Mouse (Mus musculus) hindbrain, embryonic 14.5 days (tissue): ENCODE measurements around the gene Map3k6. TPM values are rescaled to one million over a fixed set of nuclear protein-coding genes. Genes with fewer than 3 reads are reported as not detected.

Source experiments
- ATAC-seq: fragments of 200-750 bp; cut with Nextera tagmentation; 2 replicates; pipeline ENCODE4 v1.8.0; 2017; ENCODE audit warnings: moderate number of reproducible peaks, mild to moderate bottlenecking, moderate TSS enrichment, moderate library complexity; ENCODE audit not compliant: low FRiP score
- DNase-seq: peaks from one replicate; pipeline ENCODE4 v3.0.0-alpha.2; 2015; ENCODE audit warnings: low spot score
- H3K27ac ChIP-seq: fragments of 300-500 bp; sonication (generic); 2 replicates; pipeline ENCODE4 v1.5.1; 2014; ENCODE audit warnings: mild to moderate bottlenecking, moderate library complexity
- H3K27me3 ChIP-seq: fragments of 300-500 bp; sonication (generic); 2 replicates; pipeline ENCODE4 v1.6.1; 2014; ENCODE audit warnings: mild to moderate bottlenecking, low read length, mixed read lengths; ENCODE audit not compliant: control insufficient read depth, insufficient read depth
- H3K36me3 ChIP-seq: fragments of 300-500 bp; sonication (generic); replicated peaks from 2 replicates; pipeline ENCODE4 v1.6.1; 2014; ENCODE audit not compliant: control insufficient read depth, insufficient read depth
- H3K4me1 ChIP-seq: fragments of 300-500 bp; sonication (generic); replicated peaks from 2 replicates; pipeline ENCODE4 v1.6.1; 2014; ENCODE audit warnings: antibody characterized with exemption, low read length, mixed read lengths; ENCODE audit not compliant: control insufficient read depth, insufficient read depth
- H3K4me2 ChIP-seq: fragments of 300-500 bp; sonication (generic); replicated peaks from 2 replicates; pipeline ENCODE4 v1.6.1; 2014; ENCODE audit warnings: mild to moderate bottlenecking, moderate library complexity
- H3K4me3 ChIP-seq: fragments of 300-500 bp; sonication (generic); replicated peaks from 2 replicates; pipeline ENCODE4 v1.5.1; 2014; ENCODE audit warnings: mild to moderate bottlenecking, low read length
- H3K9ac ChIP-seq: fragments of 300-500 bp; sonication (generic); 2 replicates; pipeline ENCODE4 v1.6.1; 2014
- H3K9me3 ChIP-seq: fragments of 300-500 bp; sonication (generic); 2 replicates; pipeline ENCODE4 v1.6.1; 2016; ENCODE audit warnings: low read length; ENCODE audit not compliant: control insufficient read depth
- WGBS: fragments of 180-500 bp; shearing (Covaris S2); extraction: QIAGEN DNeasy Blood & Tissue Kit; methylation state at CpG from one replicate; pipeline ENCODE4 v1.1.7; 2014; 5-methylcytosine and 5-hydroxymethylcytosine counted together
- microRNA-seq: library from miRNA; unstranded; fragments of <30 nt; microRNA quantifications from one replicate; pipeline ENCODE4, GENCODE M21; 2016
- polyA plus RNA-seq: library from polyadenylated mRNA; unstranded; fragments of >200 nt; fragmentation: Nextera tagmentation; extraction: Ambion mirVana; gene quantifications from 2 replicates; pipeline ENCODE4 v1.2.1, GENCODE M21; 2014

The Map3k6 gene
- polyA plus RNA-seq, 1 experiment from 2014 or later = 1.7 TPM

GRCm38 (mm10) chr4:133294084-133294483 lies 53.5 kb downstream of the Map3k6 start:
- Histone ChIP-seq H3K9ac (no peak overlapping the region), H3K4me1 (peaks cover 22% of the 10 kb centered on the region), H3K36me3 (peaks cover 24% of the 10 kb centered on the region), H3K27me3 (no peaks in the 10 kb centered on the region), H3K4me2 (no peak overlapping the region), H3K4me3 (no peak overlapping the region), H3K9me3 (no peaks in the 10 kb centered on the region), H3K27ac (no peak overlapping the region)
- 31% methylated on average over 11 of the region's 11 CpGs for WGBS
- DNase-seq (no peak), ATAC-seq (no peak)

DNA sequence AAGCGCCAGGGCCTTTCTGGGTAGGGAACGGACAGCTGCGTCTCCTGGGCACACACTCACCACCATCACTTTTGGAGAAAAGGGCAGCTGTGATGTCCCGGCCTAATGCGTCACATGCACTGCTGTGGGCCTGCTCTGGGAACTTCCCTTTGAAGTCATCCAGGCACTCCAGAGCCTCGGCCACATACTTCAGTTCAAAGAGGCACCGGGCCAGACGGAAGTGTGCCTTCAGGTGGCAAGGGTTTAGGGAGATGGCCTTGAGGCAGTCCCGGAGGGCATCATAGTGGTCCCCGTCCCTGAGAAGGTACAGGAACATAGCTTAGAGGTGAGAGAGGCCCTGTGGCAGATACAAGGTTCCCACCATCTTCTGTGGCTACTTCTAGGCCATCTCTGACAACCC lies 56.7 kb downstream of the Map3k6 start:
- Histone ChIP-seq H3K27me3 (no peaks in the 10 kb centered on the region), H3K4me1 (peaks cover 22% of the 10 kb centered on the region), H3K9ac (peak overlapping the region; percentile 14; the same call in 1 of the 2 replicates), H3K4me3 (no peak overlapping the region), H3K9me3 (no peaks in the 10 kb centered on the region), H3K36me3 (peaks cover 37% of the 10 kb centered on the region), H3K27ac (no peak overlapping the region), H3K4me2 (no peak overlapping the region)
- ATAC-seq = no peak
- WGBS = 72% methylated on average over 10 of the region's 10 CpGs
- no peak for DNase-seq

- H3K4me3 ChIP-seq = no peak overlapping the region
- ATAC-seq (peak; percentile 84), DNase-seq (peak; percentile 91)
- WGBS = 3% methylated on average over 5 of the region's 5 CpGs
- H3K4me2 ChIP-seq = no peak overlapping the region
- peaks cover 22% of the 10 kb centered on the region for H3K4me1 ChIP-seq
- peak overlapping the region; percentile 68 for H3K27ac ChIP-seq
- H3K9me3 ChIP-seq = no peaks in the 10 kb centered on the region
- no peaks in the 10 kb centered on the region for H3K27me3 ChIP-seq
- H3K9ac ChIP-seq = peak overlapping the region; percentile 14; the same call in 1 of the 2 replicates
- H3K36me3 ChIP-seq = peaks cover 38% of the 10 kb centered on the region
Observed at GRCm38 (mm10) chr4:133297801-133298238, 57.2 kb downstream of the Map3k6 start.

DNA sequence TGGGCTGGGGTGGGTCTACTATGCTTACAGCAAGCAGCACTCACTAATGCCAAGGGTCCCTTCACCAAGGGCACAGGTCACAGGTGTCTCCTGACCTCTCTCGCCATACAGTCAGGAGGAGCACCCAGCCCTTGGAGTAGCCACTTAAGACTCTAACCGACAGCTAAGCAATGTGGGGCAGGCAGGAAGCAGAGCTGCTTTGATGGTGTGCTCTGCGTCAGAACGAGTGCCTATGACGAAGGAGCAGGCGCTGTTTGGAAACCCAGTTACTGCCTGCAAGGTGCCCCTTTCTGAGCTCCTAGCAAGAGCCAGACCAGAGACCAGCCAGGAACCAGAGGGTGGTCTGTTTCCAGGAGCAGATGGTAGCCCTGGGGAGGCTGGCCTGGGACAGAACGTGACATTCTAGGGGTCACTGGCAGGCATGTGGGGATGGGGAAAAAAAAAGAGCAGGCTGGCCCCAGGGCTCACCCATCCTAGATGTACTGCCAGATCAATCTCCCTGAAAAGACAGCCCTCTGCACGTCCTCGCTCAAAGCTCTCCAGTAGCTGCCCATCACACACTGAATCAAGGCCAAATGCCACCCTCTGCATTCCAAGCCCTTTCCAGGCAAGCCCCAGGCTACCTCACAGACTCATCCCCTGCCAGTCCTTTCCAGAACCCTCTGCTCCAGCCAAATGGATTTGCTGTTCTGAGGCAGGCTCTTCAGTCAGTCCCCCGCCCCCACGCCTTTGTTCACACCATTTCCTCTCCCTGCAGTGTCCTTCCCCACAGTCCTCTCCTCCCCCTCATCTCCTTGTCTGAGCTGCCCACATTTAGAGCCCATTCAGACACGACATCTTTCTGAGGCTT lies 58.1 kb downstream of the Map3k6 start:
- peak overlapping the region; percentile 68 for H3K27ac ChIP-seq
- 29% methylated on average over 12 of the region's 12 CpGs for WGBS
- peak overlapping the region; percentile 24; the same call in 1 of the 2 replicates for H3K9ac ChIP-seq
- H3K4me1 ChIP-seq = peaks cover 13% of the 10 kb centered on the region
- peak; percentile 34 for ATAC-seq
- no peak overlapping the region for H3K4me2 ChIP-seq
- H3K9me3 ChIP-seq = no peaks in the 10 kb centered on the region
- peaks cover 47% of the 10 kb centered on the region for H3K36me3 ChIP-seq
- H3K27me3 ChIP-seq = no peaks in the 10 kb centered on the region
- no peak overlapping the region for H3K4me3 ChIP-seq
- DNase-seq = peak; percentile 54

DNA sequence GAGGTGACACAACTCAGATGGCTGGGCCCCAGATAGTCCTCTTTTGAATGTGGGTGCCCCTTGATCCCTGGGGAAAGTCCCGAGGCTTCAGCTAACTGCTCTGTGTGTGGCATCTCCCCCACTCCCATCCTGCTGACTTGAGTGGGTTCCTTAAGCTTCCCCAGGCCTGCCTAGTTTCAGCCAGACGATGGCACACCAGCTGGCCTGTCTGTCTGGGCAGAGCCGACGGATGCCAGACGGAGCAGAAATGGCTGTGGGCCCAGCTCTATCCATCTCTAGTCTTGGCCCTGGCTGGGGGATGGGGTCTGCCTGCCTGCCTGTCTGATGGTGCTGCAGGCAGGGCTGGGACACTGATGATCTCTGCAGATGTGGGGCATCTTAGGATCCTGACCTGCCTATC lies 59.1 kb downstream of the Map3k6 start:
- DNase-seq = no peak
- Histone ChIP-seq H3K9me3 (no peaks in the 10 kb centered on the region), H3K36me3 (peaks cover 50% of the 10 kb centered on the region), H3K4me1 (peaks cover 13% of the 10 kb centered on the region), H3K27ac (peak overlapping the region; percentile 68), H3K4me2 (no peak overlapping the region), H3K9ac (no peak overlapping the region), H3K27me3 (no peaks in the 10 kb centered on the region), H3K4me3 (no peak overlapping the region)
- 51% methylated on average over 5 of the region's 5 CpGs for WGBS
- peak; percentile 19; the same call in 1 of the 2 replicates for ATAC-seq

DNA sequence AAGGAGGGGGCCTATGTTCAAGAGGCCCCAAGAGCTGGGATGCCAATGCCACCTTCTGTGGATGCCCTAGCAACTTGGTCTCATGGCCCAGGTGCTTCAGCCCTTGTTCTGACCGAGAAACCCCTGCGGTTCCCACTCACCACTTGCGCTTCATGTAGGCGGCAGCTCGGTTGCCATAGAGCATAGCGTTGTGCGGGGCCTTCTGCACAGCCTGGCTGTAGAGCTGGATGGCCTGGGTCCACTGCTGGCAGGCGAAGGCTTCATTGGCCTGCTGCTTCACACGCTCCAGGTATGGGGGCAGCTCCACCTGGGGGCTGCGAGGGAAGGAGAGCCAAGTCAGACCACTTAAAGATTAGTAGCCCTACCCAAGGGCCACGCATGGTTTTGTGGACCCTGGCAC lies 59.8 kb downstream of the Map3k6 start:
- H3K4me2 ChIP-seq = no peak overlapping the region

GRCm38 (mm10) chr4:133301802-133302201 lies 61.2 kb downstream of the Map3k6 start:
- Histone ChIP-seq H3K27ac (no peak overlapping the region), H3K4me3 (no peak overlapping the region), H3K36me3 (peaks cover 44% of the 10 kb centered on the region), H3K4me2 (no peak overlapping the region), H3K4me1 (peaks cover 13% of the 10 kb centered on the region), H3K9me3 (no peaks in the 10 kb centered on the region), H3K9ac (no peak overlapping the region), H3K27me3 (no peaks in the 10 kb centered on the region)
- WGBS = 22% methylated on average over 4 of the region's 4 CpGs
- DNase-seq = peak; percentile 82
- no peak for ATAC-seq

More for the DNA sequence above, 59.8 kb downstream of the Map3k6 start:
- no peak overlapping the region for H3K4me3 ChIP-seq
- H3K9me3 ChIP-seq = no peaks in the 10 kb centered on the region
- no peak for DNase-seq
- no peak overlapping the region for H3K27ac ChIP-seq
- no peak for ATAC-seq
- H3K4me1 ChIP-seq = peaks cover 13% of the 10 kb centered on the region
- WGBS = 83% methylated on average over 11 of the region's 11 CpGs
- no peak overlapping the region for H3K9ac ChIP-seq
- H3K27me3 ChIP-seq = no peaks in the 10 kb centered on the region
- peaks cover 48% of the 10 kb centered on the region for H3K36me3 ChIP-seq

Small RNA genes within 50 kb of the gene (microRNA-seq; reads per million reads assigned to microRNA genes)
- gene Mir7017 = 0.65 reads per million

Other genes starting within 250 kb of the Map3k6 start
- gene Ahdc1, start 229.6 kb upstream of the Map3k6 start, polyA plus RNA-seq = 12.9 and 13.4 TPM in 2 replicates
- gene Wasf2, start 110.3 kb upstream of the Map3k6 start, polyA plus RNA-seq = 21.0 and 23.9 TPM in 2 replicates
- 2.2 TPM in 2 replicates for gene Cd164l2, start 28.7 kb upstream of the Map3k6 start, polyA plus RNA-seq
- 1.5 and 2.3 TPM in 2 replicates for gene Gpr3, start 28.3 kb upstream of the Map3k6 start, polyA plus RNA-seq
- 0.26 and 0.43 TPM in 2 replicates for gene Sytl1, start 22.3 kb downstream of the Map3k6 start, polyA plus RNA-seq
- gene Tmem222, start 37.0 kb downstream of the Map3k6 start, polyA plus RNA-seq = 119 and 121 TPM in 2 replicates
- 25.6 and 27.0 TPM in 2 replicates for gene Wdtc1, start 112.7 kb downstream of the Map3k6 start, polyA plus RNA-seq
- 8.5 and 9.0 TPM in 2 replicates for gene Slc9a1, start 128.9 kb downstream of the Map3k6 start, polyA plus RNA-seq
- gene Tent5b, start 239.3 kb downstream of the Map3k6 start, polyA plus RNA-seq = 0.09 and 0.16 TPM in 2 replicates